Mouse (Mus musculus) retina, postnatal 1 day (tissue): ENCODE results near the gene Hpcal1.

Experiments
- DNase-seq: peaks from one replicate; pipeline ENCODE4 v3.0.0-alpha.2; 2012

Gene Hpcal1

GRCm38 (mm10) chr12:17688913-17689312 is 1.7 kb upstream of the Hpcal1 start:
- DNase-seq = no peak

GRCm38 (mm10) chr12:17689931-17690563 is 609 bp upstream of the Hpcal1 start:
- DNase-seq = no peak

GRCm38 (mm10) chr12:17691320-17691876 is 742 bp downstream of the Hpcal1 start:
- DNase-seq = peak; percentile 57

GRCm38 (mm10) chr12:17691891-17692321 is 1.2 kb downstream of the Hpcal1 start:
- peak; percentile 32 for DNase-seq

- no peak for DNase-seq
These were observed 1.7 kb downstream of the Hpcal1 start for GRCm38 (mm10) chr12:17692356-17692755.

GRCm38 (mm10) chr12:17692953-17693352 is 2.3 kb downstream of the Hpcal1 start:
- DNase-seq = no peak

GRCm38 (mm10) chr12:17694589-17695115 is 4.0 kb downstream of the Hpcal1 start:
- DNase-seq = no peak

GRCm38 (mm10) chr12:17696395-17696794 is 5.7 kb downstream of the Hpcal1 start:
- DNase-seq = no peak

- no peak for DNase-seq
These were observed 8.3 kb downstream of the Hpcal1 start for GRCm38 (mm10) chr12:17698934-17699333.

- peak; percentile 27 for DNase-seq
These were observed 8.8 kb downstream of the Hpcal1 start for GRCm38 (mm10) chr12:17699480-17699879.

GRCm38 (mm10) chr12:17701131-17701720 is 10.6 kb downstream of the Hpcal1 start:
- DNase-seq = no peak

- no peak for DNase-seq
These were observed 11.1 kb downstream of the Hpcal1 start for GRCm38 (mm10) chr12:17701795-17702194.

GRCm38 (mm10) chr12:17702257-17702943 is 11.7 kb downstream of the Hpcal1 start:
- DNase-seq = no peak

GRCm38 (mm10) chr12:17702944-17703335 is 12.3 kb downstream of the Hpcal1 start:
- DNase-seq = no peak

- no peak for DNase-seq
These were observed 13.2 kb downstream of the Hpcal1 start for GRCm38 (mm10) chr12:17703866-17704265.

- no peak for DNase-seq
These were observed 16.8 kb downstream of the Hpcal1 start for GRCm38 (mm10) chr12:17707472-17707871.

- peak; percentile 61 for DNase-seq
These were observed 18.8 kb downstream of the Hpcal1 start for GRCm38 (mm10) chr12:17709451-17709850.

GRCm38 (mm10) chr12:17709926-17710746 is 19.5 kb downstream of the Hpcal1 start:
- DNase-seq = no peak

GRCm38 (mm10) chr12:17710747-17711092 is 20.1 kb downstream of the Hpcal1 start:
- no peak for DNase-seq

GRCm38 (mm10) chr12:17711731-17712388 is 21.2 kb downstream of the Hpcal1 start:
- DNase-seq = no peak

- no peak for DNase-seq
These were observed 21.9 kb downstream of the Hpcal1 start for GRCm38 (mm10) chr12:17712571-17712970.
